Mouse (Mus musculus) liver (tissue): ENCODE measurements at regions not wholly inside any gene's neighbourhood (a gene's known extent, or its start where the extent isn't known, plus 50 kb on each side); places are given as distances from the start of the nearest gene placed in this dataset.
A peak's percentile ranks its signal among the peaks of the same experiment; 100 is the strongest.

Source experiments
- DNase-seq: peaks from one replicate; pipeline ENCODE4 v3.0.0-alpha.2; 2020; ENCODE audit warnings: mixed read lengths

- no peak for DNase-seq
These were observed 275.3 kb upstream of the Slc24a5 start for GRCm38 (mm10) chr2:124792633-124793036.

GRCm38 (mm10) chr2:124811709-124812108, 256.2 kb upstream of the Slc24a5 start:
- DNase-seq, result no peak

DNA sequence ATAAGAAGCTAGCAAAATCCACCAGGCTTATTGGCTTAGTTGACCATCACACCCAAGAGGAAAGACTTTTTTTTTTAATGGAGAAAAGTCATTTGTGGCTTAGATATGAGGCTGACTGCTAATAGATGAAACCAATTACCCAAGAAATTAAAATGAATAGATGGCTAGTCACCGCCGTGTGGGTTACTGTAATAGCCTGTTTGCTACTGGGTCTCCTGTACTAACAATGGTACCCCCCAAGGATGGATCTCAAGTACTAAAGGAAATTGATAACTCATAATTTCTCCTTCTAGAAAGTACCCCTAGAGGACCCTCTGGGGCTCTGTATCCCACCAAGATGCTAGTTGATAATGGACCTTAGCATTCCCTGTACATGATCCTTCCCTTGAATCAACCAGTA, 251.1 kb upstream of the Slc24a5 start:
- no peak for DNase-seq

- DNase-seq, result no peak
These were observed 248.1 kb upstream of the Slc24a5 start for GRCm38 (mm10) chr2:124819846-124820245.

GRCm38 (mm10) chr2:124820821-124821220, 247.1 kb upstream of the Slc24a5 start:
- no peak for DNase-seq

DNA sequence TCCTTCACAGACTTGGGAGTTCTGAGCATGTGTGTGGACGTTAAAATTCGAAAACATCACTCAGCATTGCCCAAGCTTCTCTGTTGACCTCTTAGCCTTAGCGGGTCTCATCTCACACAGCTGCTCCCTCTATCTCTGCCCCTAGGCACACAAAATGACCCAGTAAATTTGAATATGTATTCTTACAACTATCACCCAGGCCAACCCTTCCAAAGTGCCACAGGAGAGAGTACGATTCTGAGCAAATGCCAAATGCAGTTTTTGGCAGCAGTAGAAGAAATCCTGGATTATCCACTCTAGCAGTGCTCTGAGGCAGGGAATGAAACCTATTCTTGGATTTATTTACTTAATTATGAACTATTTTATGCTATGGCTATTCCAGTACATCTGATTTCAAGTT, 246.6 kb upstream of the Slc24a5 start:
- no peak for DNase-seq

- DNase-seq, result no peak
These were observed 219.1 kb upstream of the Slc24a5 start for GRCm38 (mm10) chr2:124848812-124849211.

DNA sequence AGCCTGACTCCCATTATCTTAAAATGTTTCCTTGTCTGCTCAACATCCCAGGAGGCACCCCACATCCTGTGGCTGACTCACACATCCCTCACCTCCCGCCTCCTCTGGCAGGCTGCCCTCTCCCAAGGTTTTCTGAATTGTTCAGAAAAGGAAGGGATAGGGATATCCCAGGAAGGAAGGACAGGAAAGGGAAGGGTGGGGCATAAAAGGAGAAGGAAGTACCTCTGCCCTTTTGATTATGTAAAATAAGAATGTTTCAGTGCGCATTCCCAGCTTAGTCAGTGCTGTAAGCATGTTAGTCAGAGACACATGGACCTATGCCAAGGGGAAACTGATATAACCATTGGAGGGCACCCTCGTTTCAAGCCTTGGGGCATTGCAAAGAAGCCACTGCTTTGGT, 209.4 kb upstream of the Slc24a5 start:
- DNase-seq, result peak; percentile 38

- DNase-seq, result no peak
These were observed 179.7 kb upstream of the Slc24a5 start for GRCm38 (mm10) chr2:124888209-124888608.

- no peak for DNase-seq
These were observed 172.9 kb upstream of the Slc24a5 start for GRCm38 (mm10) chr2:124895002-124895401.

DNA sequence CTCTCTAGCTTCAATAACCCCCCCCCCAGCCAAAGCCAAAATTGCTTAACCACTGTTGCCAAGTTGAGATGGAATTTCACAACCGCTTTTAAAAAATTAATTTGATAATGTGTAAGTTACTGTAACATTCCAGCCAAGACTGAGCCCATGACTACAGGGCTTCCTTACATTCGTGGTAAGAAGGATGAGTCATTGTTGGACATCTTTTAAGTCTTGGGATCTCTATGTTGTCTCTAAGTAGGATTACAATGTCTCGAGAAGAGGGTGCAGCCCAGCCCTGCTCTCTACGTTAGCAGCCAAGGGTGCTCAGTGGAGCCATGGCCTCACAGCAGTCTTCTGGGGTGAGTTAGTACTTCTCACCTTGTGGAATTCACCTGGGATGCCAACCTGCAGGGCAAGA, 164.4 kb upstream of the Slc24a5 start:
- no peak for DNase-seq

DNA sequence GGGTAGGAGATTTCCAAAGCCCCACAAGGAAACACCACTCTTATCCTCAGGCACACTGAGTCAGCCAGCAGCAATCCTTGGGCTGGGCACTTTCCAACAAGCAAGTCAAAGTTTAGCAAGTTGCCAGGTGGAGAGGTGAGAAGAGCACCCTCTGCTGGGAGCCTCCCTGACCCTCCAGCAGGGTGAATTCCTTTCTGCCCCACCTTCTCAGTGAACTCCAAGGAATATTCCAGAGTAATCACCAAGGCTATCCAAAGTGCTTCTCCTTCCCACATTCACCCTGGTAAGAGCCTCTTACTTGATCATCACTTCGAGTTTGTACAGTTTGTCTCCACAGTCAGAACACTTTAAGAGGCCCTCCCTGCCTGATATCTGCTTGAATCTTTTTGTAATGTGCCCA, 162.8 kb upstream of the Slc24a5 start:
- DNase-seq, result no peak

GRCm38 (mm10) chr2:124918986-124919761, 148.8 kb upstream of the Slc24a5 start:
- no peak for DNase-seq

GRCm38 (mm10) chr2:124919762-124920255, 148.1 kb upstream of the Slc24a5 start:
- no peak for DNase-seq

DNA sequence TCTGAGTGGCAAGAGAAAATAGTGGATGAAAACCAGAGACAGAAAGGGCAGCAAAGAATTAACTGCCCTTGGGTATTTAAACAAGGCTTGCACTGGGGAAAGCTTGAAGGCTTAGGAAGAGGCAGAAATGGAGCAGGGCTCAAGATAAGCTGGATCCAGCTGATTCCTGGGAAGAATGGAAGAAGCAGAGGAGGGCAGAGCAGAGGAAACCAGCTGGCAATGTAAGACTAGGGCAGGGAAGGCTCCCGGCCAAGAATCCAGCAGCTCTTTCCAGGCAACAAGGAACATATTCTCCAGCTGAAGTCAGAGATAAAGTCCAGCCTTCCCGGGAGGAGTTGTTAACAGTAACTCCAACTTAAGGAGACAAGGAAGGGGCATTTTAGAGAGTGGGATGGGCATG, 147.7 kb upstream of the Slc24a5 start:
- peak; percentile 5 for DNase-seq

GRCm38 (mm10) chr2:124927882-124928758, 139.8 kb upstream of the Slc24a5 start:
- DNase-seq, result peak; percentile 19

GRCm38 (mm10) chr2:124928759-124929113, 139.2 kb upstream of the Slc24a5 start:
- DNase-seq, result no peak

GRCm38 (mm10) chr2:124930719-124931118, 137.2 kb upstream of the Slc24a5 start:
- no peak for DNase-seq

- DNase-seq, result no peak
These were observed 135.4 kb upstream of the Slc24a5 start for GRCm38 (mm10) chr2:124932566-124932965.

DNA sequence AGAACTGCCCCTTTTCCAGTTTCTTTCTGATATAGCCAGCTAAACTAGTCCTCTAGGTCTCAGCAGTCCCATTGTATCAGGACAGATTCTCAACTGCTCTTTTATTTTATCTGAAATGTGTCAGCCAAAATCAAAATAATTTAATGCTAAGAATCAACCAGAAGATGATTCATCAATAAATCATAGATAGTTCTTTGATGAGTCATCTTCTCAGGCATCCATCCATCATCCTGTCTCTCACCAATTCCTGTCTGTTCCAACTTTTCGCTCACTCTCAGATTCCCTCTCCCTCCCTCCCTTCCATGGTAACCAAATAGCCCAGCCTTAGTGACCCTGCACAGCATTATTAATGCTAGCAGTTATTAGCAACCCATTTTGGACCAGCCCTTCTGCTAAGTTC, 134.0 kb upstream of the Slc24a5 start:
- no peak for DNase-seq

DNA sequence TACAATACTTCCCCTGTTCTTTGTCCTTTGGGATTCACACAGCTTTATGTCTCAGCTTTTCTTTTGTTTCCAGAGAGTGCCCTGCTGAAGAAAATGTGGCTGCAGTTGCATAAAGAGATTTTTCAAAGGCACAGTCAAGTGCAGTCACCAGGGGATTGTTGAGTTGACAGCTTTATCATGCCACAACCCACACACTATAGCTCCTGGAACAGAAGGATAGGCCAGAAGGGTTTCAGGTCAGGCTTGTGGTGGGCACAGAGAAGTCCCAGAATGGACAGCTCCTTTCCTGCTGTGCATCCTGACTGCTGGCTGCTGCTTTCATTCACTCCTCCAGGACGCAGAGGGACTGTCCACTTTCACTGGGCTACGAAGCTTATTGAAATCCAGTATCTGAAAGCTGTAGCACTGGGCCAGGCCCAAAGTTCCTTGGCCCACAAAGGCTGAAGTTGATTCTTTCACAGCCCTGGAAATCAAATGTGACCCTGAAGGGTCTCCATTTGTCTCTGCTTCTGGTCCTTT, 119.6 kb upstream of the Slc24a5 start:
- no peak for DNase-seq

DNA sequence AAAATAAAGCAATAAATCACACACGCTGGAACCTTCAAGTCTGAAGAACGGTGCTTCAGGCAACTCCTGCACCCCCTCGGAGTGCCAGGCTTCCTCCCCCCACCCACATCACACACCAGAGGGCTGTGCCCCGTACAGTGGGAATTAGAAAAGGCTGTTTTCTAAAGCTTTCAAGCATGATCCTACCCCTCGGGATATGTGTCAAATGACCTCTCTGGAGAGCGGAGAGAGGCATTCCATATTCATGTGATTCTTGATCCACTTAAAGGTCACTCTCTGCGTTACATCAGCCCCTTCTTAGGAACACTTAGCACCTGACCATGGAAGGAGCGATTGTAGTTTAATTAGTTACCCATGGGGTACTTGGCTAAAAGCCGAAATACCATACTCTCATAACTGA, 119.1 kb upstream of the Slc24a5 start:
- no peak for DNase-seq

- no peak for DNase-seq
These were observed 115.7 kb upstream of the Slc24a5 start for GRCm38 (mm10) chr2:124952212-124952611.

GRCm38 (mm10) chr2:124953015-124953414, 114.9 kb upstream of the Slc24a5 start:
- DNase-seq, result no peak
